Mouse (Mus musculus): ENCODE results near the gene Cmtm1. TPM values are rescaled to one million over a fixed set of nuclear protein-coding genes. Genes with fewer than 3 reads are reported as not detected.

The Cmtm1 gene
- total RNA-seq, 2 experiments from 2014 or later, result not detected

DNA sequence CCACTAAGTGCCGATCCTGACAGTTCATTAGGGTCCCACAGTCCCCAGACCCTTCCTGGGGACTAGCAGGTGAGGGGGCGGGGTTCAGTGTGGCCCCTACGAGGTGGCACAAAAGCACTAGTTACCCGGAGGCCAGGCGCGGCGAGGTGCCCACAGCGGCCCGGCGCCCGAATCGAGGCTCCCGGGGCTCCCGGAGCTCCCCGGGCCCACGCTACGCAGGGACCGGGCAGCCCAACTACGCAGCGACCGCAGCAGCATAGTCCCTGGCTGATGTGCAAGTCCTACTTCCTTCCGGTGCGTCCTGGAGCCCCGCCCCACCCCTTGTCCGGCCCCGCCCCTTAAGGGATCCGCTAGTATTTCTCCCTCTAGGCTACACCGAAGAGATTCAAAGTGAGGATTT, 61.7 kb downstream of the Cmtm1 start, which contains the start of gene Tk2:
Gene Tk2, minus strand, starts transcription at position 283 of the 400 bp plus-strand sequence.
- DNase-seq, result peak; percentile 87
- intact Hi-C loops (cut with DNase I), result no loop called here

DNA sequence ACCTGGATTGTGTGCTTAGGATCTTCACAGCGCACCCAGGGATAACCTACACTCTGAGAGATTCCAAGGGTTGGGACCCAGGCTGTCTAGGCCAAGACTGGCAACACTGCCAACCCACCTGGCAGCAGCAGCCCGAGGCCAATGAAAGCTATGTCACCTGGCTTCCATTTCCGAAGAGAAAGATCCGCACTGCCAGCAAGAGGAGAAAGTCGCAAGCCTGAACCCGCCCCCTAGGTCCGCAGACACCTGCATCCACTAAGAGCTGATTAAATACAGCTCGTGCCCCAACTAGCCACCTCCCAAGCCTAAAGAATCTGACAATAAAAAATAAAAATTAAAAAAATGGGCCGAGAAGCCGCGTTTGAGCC, 62.1 kb downstream of the Cmtm1 start:
- intact Hi-C loops (cut with DNase I), result no loop called here
- DNase-seq, result no peak

DNA sequence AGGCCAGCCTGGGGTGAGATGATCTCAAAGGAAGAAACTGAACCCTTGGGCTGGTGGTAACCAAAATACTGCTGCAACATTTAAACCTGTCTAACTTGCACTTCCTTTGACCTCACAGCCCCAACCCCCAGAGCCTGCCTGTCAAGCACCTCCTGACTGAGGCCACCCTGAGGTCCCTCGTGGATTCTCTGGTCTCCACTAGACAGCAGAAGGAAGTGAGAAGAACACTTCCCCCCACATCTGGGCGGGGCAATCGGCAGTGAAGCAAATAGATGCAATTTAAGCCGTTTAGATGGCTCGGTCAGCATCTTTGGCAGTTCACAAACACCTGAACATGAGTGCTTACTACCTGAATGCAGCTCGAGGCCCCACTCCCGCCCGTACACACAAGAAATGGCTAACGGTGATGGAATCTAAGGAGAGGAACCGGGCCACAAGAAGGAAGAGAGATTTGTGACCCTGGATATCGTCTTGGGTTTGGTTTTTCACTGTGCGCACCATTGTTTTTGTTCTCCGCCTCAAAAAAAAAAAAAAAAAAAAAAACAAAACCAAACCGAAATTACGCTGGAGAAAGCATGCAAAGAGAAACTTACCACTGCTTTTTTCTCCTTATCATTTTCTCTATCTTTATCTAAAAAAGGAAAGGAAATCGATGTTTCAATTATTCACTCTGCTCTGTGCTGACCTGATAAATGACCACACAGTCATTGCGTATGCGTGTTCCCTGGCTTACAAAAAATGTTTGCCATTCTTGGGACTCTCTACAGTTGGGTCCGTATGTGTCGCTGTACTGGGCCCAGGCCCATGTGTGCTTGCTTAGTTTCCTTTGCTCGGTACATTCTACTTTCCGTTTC, 62.7 kb downstream of the Cmtm1 start:
- no peak for DNase-seq
- intact Hi-C loops (cut with DNase I), result no loop called here

DNA sequence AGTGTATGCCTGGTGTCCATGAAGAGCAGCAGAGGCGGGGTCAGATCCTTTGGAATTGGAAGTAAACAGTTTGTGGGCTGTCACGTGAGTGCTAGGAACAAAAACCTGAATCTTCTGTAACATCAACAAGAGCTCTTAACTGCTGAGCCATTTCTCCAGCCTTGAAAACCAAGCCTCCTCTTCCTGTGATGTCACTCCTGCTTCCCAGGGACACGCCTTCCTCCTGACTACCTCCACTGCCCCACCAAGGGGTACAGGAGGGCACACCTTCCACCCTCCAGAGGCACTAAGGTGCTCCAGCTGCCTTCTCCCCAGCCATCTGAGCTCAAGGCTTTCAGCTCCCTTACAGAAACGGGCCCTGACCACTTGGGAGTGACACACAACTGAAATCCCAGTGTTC, 63.3 kb downstream of the Cmtm1 start:
- intact Hi-C loops (cut with DNase I), result no loop called here
- no peak for DNase-seq

Other genes starting within 250 kb of the Cmtm1 start
- gene Cdh5, start 208.5 kb downstream of the Cmtm1 start, total RNA-seq (2021), result 10 to 100 TPM; 21.8 to 24.4 TPM
- gene Bean1, start 139.7 kb downstream of the Cmtm1 start, total RNA-seq (2021), result 10 to 100 TPM; 31.3 to 34.5 TPM
- gene Tk2, start 61.6 kb downstream of the Cmtm1 start, total RNA-seq (2021), result 10 to 100 TPM; 46.7 to 47.5 TPM
- gene Cklf, start 59.3 kb downstream of the Cmtm1 start, total RNA-seq (2021), result 10 to 100 TPM; 20.6 to 27.9 TPM
- gene Cmtm2a, start 17.0 kb downstream of the Cmtm1 start, total RNA-seq (2021), result not detected
- gene Gm45711, start 64 bp downstream of the Cmtm1 start, total RNA-seq (2021), result not detected
- not detected for gene Gm11020, start 11.4 kb upstream of the Cmtm1 start, total RNA-seq (2021)
- gene Cmtm2b, start 12.1 kb upstream of the Cmtm1 start, total RNA-seq (2021), result not detected
- 10 to 100 TPM; 22.7 to 25.5 TPM for gene Cmtm3, start 29.3 kb upstream of the Cmtm1 start, total RNA-seq (2021)
- 10 to 100 TPM; 47.2 to 48.3 TPM for gene Cmtm4, start 85.7 kb upstream of the Cmtm1 start, total RNA-seq (2021)
- 100 to 1,000 TPM; 168 to 169 TPM for gene Dync1li2, start 132.9 kb upstream of the Cmtm1 start, total RNA-seq (2021)
- under 1 TPM; 0.74 to 0.94 TPM for gene Terb1, start 199.8 kb upstream of the Cmtm1 start, total RNA-seq (2021)
- 10 to 100 TPM; 57.5 to 62.9 TPM for gene Nae1, start 224.5 kb upstream of the Cmtm1 start, total RNA-seq (2021)
- 1 to 10 TPM; 3.8 to 4.6 TPM for gene Car7, start 224.5 kb upstream of the Cmtm1 start, total RNA-seq (2021)